Mouse (Mus musculus): ENCODE measurements around the gene Gm49368. TPM values are rescaled to one million over a fixed set of nuclear protein-coding genes. Genes with fewer than 3 reads are reported as not detected.

The Gm49368 gene
- total RNA-seq, 1 experiment from 2014 or later = 30.6 TPM

GRCm38 (mm10) chr7:128049254-128049653 lies 13.2 kb upstream of the Gm49368 start:
- no peak for ATAC-seq (ENCODE audit: extremely low read depth, insufficient number of reproducible peaks, low FRiP score, poor library complexity, severe bottlenecking)

DNA sequence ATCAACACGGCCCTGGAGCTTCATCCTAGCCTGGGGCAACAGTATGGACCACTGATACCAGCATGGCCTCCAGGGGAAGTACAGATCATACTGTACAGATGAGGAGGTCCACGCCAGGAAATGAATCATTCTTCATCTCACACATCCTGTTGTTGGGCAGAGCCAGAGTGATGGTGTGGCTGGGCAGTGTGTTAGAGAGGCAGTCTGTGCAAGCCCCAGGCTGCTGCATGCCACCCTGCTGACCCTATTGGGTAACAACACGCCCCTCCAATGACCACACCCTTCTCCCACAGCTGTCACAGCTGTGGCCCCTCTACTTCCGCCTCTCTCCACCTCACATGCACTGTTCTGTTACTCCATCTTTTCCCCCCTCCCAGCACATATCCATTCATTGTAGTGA lies 11.7 kb upstream of the Gm49368 start:
- peak; percentile 56; the same call in 1 of the 2 replicates for ATAC-seq (ENCODE audit: extremely low read depth, insufficient number of reproducible peaks, low FRiP score, poor library complexity, severe bottlenecking)

DNA sequence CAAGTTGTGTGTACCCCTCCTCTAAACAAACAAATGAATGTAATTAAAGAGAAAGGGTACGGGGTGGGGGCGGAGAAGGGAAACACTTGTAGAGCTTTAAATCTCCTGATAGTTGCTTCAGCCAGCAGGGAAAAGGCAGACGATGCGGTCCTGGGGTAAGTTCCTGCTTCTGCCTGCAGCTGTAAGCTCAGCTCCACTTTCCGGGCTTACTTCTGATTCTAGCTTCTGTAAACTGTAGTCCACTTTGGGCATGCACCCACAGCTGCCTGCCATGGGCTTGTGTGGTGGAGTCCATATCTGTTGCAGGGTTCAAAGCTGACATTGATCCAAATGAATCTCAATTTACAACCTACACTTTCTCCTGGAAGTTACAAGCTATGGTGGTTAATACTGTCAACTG lies 9.4 kb upstream of the Gm49368 start:
- ATAC-seq (ENCODE audit: extremely low read depth, insufficient number of reproducible peaks, low FRiP score, poor library complexity, severe bottlenecking) = no peak

DNA sequence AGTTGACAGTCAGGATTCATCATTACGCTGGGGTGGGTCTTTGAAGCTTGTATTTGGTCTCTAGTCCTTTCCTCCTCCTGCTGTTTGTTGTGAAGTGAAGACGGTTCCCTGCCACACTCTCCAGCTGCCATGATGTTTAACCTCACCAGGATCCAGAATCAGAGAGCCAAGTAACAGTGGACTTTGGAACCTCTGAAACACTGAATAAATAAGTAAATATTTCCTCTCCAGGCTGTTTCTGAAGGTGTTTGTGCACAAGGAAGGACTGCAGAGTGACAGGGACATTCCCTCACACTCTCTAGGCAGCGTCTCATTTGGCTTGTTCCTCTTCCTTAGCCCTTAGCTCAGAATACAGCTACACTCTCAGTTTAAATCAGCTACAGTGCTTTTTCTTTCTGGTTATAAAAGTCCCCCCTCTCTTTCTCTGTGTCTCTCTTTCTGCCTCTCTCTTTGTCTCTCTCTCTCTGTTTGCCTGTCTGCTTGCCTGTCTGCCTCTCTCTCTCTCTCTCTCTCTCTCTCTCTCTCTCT lies 5.5 kb upstream of the Gm49368 start:
- peak; percentile 34; the same call in 1 of the 2 replicates for ATAC-seq (ENCODE audit: extremely low read depth, insufficient number of reproducible peaks, low FRiP score, poor library complexity, severe bottlenecking)

GRCm38 (mm10) chr7:128057860-128058259 lies 4.6 kb upstream of the Gm49368 start:
- ATAC-seq (ENCODE audit: extremely low read depth, insufficient number of reproducible peaks, low FRiP score, poor library complexity, severe bottlenecking) = no peak

GRCm38 (mm10) chr7:128058576-128058975 lies 3.9 kb upstream of the Gm49368 start:
- 0 out of 2 replicates have a peak, but pooled peaks have one; percentile 34 for ATAC-seq (ENCODE audit: extremely low read depth, insufficient number of reproducible peaks, low FRiP score, poor library complexity, severe bottlenecking)

DNA sequence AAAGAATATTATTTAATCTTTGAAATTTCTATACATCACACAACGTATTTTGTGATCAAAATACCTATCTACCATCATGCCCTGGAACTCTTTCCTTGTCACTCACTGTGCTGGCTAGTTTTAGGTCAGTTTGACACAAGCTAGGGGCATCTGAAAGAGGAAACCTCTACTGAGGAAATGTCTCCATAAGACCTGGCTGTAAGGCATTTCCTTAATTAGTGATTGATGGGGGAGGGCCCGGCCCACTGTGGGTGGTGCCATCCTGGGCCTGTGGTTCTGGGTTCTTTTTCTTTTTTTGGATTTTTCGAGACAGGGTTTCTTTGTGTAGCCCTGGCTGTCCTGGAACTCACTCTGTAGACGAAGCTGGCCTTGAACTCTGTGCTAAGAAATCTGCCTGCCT lies 3.4 kb upstream of the Gm49368 start:
- no peak for ATAC-seq (ENCODE audit: extremely low read depth, insufficient number of reproducible peaks, low FRiP score, poor library complexity, severe bottlenecking)

GRCm38 (mm10) chr7:128063211-128063781 lies 813 bp downstream of the Gm49368 start:
- ATAC-seq (ENCODE audit: extremely low read depth, insufficient number of reproducible peaks, low FRiP score, poor library complexity, severe bottlenecking) = no peak

DNA sequence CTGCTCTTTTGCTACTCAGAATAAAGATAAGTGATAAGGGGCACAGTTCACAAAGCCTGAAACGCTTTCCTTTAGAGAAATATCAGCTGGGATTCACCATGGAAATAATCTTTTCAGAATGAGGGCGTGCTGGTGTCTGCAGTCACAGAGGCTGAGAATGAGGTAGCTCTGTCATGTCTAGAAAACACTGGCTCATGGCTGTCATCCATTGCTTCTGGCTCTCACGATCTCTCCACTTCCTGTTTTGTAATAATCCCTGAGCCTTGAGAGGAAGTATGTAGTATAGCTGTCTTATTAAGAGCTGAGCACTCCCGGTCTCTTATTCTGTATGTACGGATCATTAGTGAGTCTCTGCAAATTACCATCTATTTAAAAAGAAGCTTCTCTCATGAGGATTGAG lies 3.1 kb downstream of the Gm49368 start:
- peak; percentile 66 for ATAC-seq (ENCODE audit: extremely low read depth, insufficient number of reproducible peaks, low FRiP score, poor library complexity, severe bottlenecking)

DNA sequence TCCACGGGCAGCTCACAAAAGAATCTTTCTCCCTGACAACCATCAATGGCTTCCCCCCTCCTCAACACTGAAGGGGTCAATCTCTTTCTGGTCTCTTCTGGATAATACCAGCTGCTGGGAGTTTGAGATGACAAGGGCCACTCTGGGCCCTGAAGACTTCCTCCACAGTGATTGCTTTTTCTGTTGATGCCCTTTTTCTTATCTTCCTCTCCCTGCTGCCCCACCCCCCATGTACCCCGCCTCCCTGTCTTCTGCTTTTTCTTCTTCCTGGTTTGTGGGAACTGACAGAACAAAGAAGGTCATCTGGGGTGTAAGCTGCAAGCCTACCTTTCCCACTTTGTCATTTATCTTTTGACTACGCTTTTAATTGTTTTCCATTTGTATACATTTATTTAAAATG lies 5.4 kb downstream of the Gm49368 start:
- ATAC-seq (ENCODE audit: extremely low read depth, insufficient number of reproducible peaks, low FRiP score, poor library complexity, severe bottlenecking) = no peak

GRCm38 (mm10) chr7:128069844-128070243 lies 7.4 kb downstream of the Gm49368 start:
- no peak for ATAC-seq (ENCODE audit: extremely low read depth, insufficient number of reproducible peaks, low FRiP score, poor library complexity, severe bottlenecking)

- no peak for ATAC-seq (ENCODE audit: extremely low read depth, insufficient number of reproducible peaks, low FRiP score, poor library complexity, severe bottlenecking)
Measured at GRCm38 (mm10) chr7:128071816-128072215, 9.3 kb downstream of the Gm49368 start.

GRCm38 (mm10) chr7:128080012-128080411 lies 17.5 kb downstream of the Gm49368 start:
- ATAC-seq (ENCODE audit: extremely low read depth, insufficient number of reproducible peaks, low FRiP score, poor library complexity, severe bottlenecking) = no peak

DNA sequence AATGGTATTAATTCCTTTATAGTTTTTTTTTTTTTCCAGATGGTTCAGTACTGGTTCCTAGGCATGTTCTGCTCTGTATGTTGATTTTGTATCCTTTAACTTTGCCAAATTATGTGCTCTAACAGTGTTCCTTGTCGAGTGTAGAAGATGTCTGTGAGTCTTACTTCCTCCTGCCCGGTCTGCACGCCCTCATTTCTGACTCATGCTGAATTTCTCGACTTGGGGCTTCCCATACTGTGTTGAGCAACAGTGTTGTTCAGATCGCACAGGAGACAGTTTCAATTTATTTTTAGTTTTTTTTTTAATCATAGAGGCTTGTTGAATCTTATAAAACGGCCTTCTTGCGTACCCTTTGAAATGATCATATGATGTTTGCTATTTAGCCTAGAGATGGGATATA lies 26.7 kb downstream of the Gm49368 start:
- peak; percentile 72 for ATAC-seq (ENCODE audit: extremely low read depth, insufficient number of reproducible peaks, low FRiP score, poor library complexity, severe bottlenecking)

- no peak for ATAC-seq (ENCODE audit: extremely low read depth, insufficient number of reproducible peaks, low FRiP score, poor library complexity, severe bottlenecking)
Measured at GRCm38 (mm10) chr7:128098135-128098534, 35.7 kb downstream of the Gm49368 start.

DNA sequence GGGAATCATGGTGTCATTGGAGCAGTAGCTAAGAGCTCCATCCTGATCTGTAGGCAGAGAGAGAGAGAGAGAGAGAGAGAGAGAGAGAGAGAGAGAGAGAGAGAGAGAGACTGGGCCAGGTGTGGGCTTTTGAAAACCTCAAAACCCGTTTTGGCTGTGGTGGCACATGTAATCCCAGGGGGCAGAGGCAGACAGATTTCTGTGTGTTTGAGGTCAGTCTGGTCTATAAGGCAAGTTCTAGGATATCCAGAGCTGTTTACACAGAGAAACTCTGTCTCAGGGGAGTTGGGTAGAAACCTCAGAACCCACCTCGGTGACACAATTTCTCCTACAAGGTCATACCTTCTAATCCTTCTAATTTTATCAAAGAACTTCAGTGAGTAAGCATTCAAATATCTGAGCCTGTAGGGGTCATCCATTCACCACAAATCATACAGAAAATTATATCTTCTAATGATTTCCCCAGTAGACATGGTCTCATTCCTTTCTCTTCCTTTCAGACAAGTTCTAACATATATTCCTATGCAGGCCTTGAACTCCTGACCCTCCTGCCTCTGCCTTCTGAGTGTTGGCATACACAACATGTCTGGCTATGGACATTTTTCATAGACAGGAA lies 38.4 kb downstream of the Gm49368 start:
- ATAC-seq (ENCODE audit: extremely low read depth, insufficient number of reproducible peaks, low FRiP score, poor library complexity, severe bottlenecking) = no peak

- ATAC-seq (ENCODE audit: extremely low read depth, insufficient number of reproducible peaks, low FRiP score, poor library complexity, severe bottlenecking) = no peak
Measured at GRCm38 (mm10) chr7:128105246-128105645, 42.8 kb downstream of the Gm49368 start.

DNA sequence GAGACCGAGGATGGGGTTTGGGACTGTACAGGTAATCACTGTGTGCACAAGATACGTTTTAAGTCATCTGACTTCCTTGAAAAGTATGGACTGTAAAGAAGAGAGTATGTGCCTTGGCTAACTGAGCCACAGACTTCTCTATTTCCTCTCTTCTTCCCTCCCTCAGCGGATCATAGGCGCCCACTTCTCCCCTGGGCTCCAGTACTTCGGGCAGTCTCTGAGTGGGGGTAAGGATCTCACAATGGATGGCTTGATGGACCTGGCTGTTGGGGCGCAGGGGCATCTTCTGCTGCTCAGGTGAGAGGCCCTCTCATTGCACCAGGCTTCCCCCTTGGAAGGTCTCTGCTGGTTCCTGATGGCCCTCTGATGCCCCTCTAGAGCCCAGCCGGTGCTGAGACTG lies 45.0 kb downstream of the Gm49368 start:
- no peak for ATAC-seq (ENCODE audit: extremely low read depth, insufficient number of reproducible peaks, low FRiP score, poor library complexity, severe bottlenecking)

DNA sequence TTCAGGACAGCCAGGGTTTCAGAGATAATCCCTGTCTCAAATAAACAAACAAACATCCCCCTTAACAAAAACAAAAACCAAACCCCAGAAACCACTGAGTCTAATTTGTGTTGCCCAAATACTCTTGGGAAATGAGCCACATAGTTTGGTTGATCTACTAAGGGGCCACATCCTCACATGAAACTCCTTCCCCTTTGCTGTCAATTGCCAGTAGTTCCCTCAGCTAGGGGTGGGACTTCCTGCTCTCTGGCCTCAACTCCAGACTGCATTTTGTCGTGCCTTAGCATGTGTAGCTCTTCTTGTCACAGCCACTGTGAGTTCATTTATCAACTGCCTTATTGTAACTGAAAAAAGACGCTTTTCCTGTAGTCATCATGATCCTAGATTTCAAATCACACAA lies 47.8 kb downstream of the Gm49368 start:
- ATAC-seq (ENCODE audit: extremely low read depth, insufficient number of reproducible peaks, low FRiP score, poor library complexity, severe bottlenecking) = no peak

DNA sequence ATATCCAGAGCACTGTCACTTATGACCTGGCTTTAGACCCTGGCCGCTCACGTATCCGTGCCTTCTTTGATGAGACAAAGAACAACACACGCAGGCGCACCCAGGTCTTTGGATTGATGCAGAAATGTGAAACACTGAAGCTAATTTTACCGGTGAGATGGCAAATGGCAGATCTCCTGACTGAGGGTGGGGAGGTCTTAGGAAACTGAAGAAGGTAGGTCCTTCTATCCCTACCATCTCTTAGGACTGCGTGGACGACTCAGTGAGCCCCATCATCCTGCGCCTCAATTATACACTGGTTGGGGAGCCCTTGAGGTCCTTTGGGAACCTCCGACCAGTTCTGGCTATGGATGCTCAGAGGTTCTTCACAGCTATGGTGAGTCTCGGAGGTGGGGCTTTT lies 49.6 kb downstream of the Gm49368 start:
- ATAC-seq (ENCODE audit: extremely low read depth, insufficient number of reproducible peaks, low FRiP score, poor library complexity, severe bottlenecking) = no peak
